Mouse (Mus musculus): ENCODE data around the gene Fbxo46. TPM values are rescaled to one million over a fixed set of nuclear protein-coding genes. Genes with fewer than 3 reads are reported as not detected.

Fbxo46 gene
- polyA plus RNA-seq, 1 experiment from 2014 or later, result 10.1 TPM

- Histone ChIP-seq H3K36me3 (ENCODE audit: control insufficient read depth, insufficient read depth, low read length) (peaks cover 59% of the 10 kb centered on the region), H3K4me3 (ENCODE audit: low read depth, low read length) (no peak overlapping the region), H3K27ac (ENCODE audit: low read depth, low read length) (no peak overlapping the region), H3K9ac (ENCODE audit: low read length) (no peak overlapping the region), H3K9me3 (replicated peaks; ENCODE audit: control insufficient read depth, low read length) (no peaks in the 10 kb centered on the region), H3K4me2 (ENCODE audit: low read length) (no peak overlapping the region), H3K27me3 (replicated peaks; ENCODE audit: control insufficient read depth, insufficient read depth, low read length) (no peaks in the 10 kb centered on the region), H3K4me1 (ENCODE audit: control insufficient read depth, insufficient read depth, low read length) (peaks cover 11% of the 10 kb centered on the region)
- 91% methylated on average over 3 of the region's 3 CpGs for WGBS
- DNase-seq (ENCODE audit: low spot score) (no peak), ATAC-seq (no peak)
Measured at GRCm38 (mm10) chr7:19078732-19079131, 40.9 kb upstream of the Fbxo46 start.

GRCm38 (mm10) chr7:19080451-19080950 is 39.2 kb upstream of the Fbxo46 start:
- Histone ChIP-seq H3K27me3 (replicated peaks; ENCODE audit: control insufficient read depth, insufficient read depth, low read length) (no peaks in the 10 kb centered on the region), H3K4me1 (ENCODE audit: control insufficient read depth, insufficient read depth, low read length) (peaks cover 8% of the 10 kb centered on the region), H3K36me3 (ENCODE audit: control insufficient read depth, insufficient read depth, low read length) (peaks cover 66% of the 10 kb centered on the region), H3K9ac (ENCODE audit: low read length) (no peak overlapping the region), H3K9me3 (replicated peaks; ENCODE audit: control insufficient read depth, low read length) (no peaks in the 10 kb centered on the region), H3K4me3 (ENCODE audit: low read depth, low read length) (no peak overlapping the region), H3K4me2 (ENCODE audit: low read length) (no peak overlapping the region), H3K27ac (ENCODE audit: low read depth, low read length) (no peak overlapping the region)
- DNase-seq (ENCODE audit: low spot score), result no peak
- no peak for ATAC-seq
- WGBS, result 87% methylated on average over 19 of the region's 19 CpGs

- peaks cover 3% of the 10 kb centered on the region; the same call in 1 of the 2 replicates for H3K4me1 ChIP-seq (ENCODE audit: control insufficient read depth, insufficient read depth, low read length)
- H3K27ac ChIP-seq (ENCODE audit: low read depth, low read length), result no peak overlapping the region
- H3K4me3 ChIP-seq (ENCODE audit: low read depth, low read length), result no peak overlapping the region
- H3K27me3 ChIP-seq (replicated peaks; ENCODE audit: control insufficient read depth, insufficient read depth, low read length), result no peaks in the 10 kb centered on the region
- 85% methylated on average over 4 of the region's 4 CpGs for WGBS
- no peak overlapping the region for H3K9ac ChIP-seq (ENCODE audit: low read length)
- no peaks in the 10 kb centered on the region for H3K9me3 ChIP-seq (replicated peaks; ENCODE audit: control insufficient read depth, low read length)
- ATAC-seq (no peak), DNase-seq (ENCODE audit: low spot score) (no peak)
- peaks cover 72% of the 10 kb centered on the region for H3K36me3 ChIP-seq (ENCODE audit: control insufficient read depth, insufficient read depth, low read length)
- H3K4me2 ChIP-seq (ENCODE audit: low read length), result no peak overlapping the region
Measured at GRCm38 (mm10) chr7:19082171-19082570, 37.5 kb upstream of the Fbxo46 start.

- 62% methylated on average over 6 of the region's 6 CpGs for WGBS
- no peak overlapping the region for H3K27ac ChIP-seq (ENCODE audit: low read depth, low read length)
- H3K4me2 ChIP-seq (ENCODE audit: low read length), result no peak overlapping the region
- H3K36me3 ChIP-seq (ENCODE audit: control insufficient read depth, insufficient read depth, low read length), result peaks cover 76% of the 10 kb centered on the region
- DNase-seq (ENCODE audit: low spot score) (no peak), ATAC-seq (no peak)
- no peaks in the 10 kb centered on the region for H3K27me3 ChIP-seq (replicated peaks; ENCODE audit: control insufficient read depth, insufficient read depth, low read length)
- no peak overlapping the region for H3K4me3 ChIP-seq (ENCODE audit: low read depth, low read length)
- no peaks in the 10 kb centered on the region for H3K4me1 ChIP-seq (ENCODE audit: control insufficient read depth, insufficient read depth, low read length)
- no peak overlapping the region for H3K9ac ChIP-seq (ENCODE audit: low read length)
- H3K9me3 ChIP-seq (replicated peaks; ENCODE audit: control insufficient read depth, low read length), result no peaks in the 10 kb centered on the region
Measured at GRCm38 (mm10) chr7:19083096-19083495, 36.6 kb upstream of the Fbxo46 start.

DNA sequence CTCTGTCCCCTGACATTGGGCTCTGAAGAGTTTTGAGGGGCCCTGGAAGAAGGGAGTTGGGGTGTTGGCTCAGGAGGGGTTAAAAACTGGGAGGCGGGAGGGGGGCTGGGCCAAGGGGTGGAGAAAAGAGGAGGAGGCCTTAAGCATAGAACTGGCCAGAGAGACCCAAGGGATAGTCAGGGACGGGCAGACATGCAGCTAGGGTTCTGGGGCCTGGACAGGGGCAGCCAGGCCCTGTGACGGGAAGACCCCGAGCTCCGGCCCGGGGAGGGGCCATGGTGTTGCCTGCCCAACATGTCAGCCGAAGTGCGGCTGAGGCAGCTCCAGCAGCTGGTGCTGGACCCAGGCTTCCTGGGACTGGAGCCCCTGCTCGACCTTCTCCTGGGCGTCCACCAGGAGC is 36.0 kb upstream of the Fbxo46 start, which contains the start of gene Dmpk:
Gene Dmpk (plus strand): TSS at position 149 of the 400 bp plus-strand sequence.
- H3K4me2 ChIP-seq (ENCODE audit: low read length), result no peak within 1 kb of the TSS
- H3K27ac ChIP-seq (ENCODE audit: low read depth, low read length), result no peak within 1 kb of the TSS
- no peaks in the 10 kb centered on the region for H3K4me1 ChIP-seq (ENCODE audit: control insufficient read depth, insufficient read depth, low read length)
- DNase-seq (ENCODE audit: low spot score) (no peak), ATAC-seq (no peak)
- no peak within 1 kb of the TSS for H3K9ac ChIP-seq (ENCODE audit: low read length)
- H3K27me3 ChIP-seq (replicated peaks; ENCODE audit: control insufficient read depth, insufficient read depth, low read length), result no peaks in the 10 kb centered on the region
- no peaks in the 10 kb centered on the region for H3K9me3 ChIP-seq (replicated peaks; ENCODE audit: control insufficient read depth, low read length)
- H3K36me3 ChIP-seq (ENCODE audit: control insufficient read depth, insufficient read depth, low read length), result peaks cover 75% of the 10 kb centered on the region
- H3K4me3 ChIP-seq (ENCODE audit: low read depth, low read length), result no peak within 1 kb of the TSS
- 59% methylated on average over 10 of the region's 10 CpGs for WGBS

- H3K4me2 ChIP-seq (ENCODE audit: low read length), result no peak overlapping the region
- DNase-seq (ENCODE audit: low spot score) (no peak), ATAC-seq (no peak)
- no peak overlapping the region for H3K4me3 ChIP-seq (ENCODE audit: low read depth, low read length)
- H3K36me3 ChIP-seq (ENCODE audit: control insufficient read depth, insufficient read depth, low read length), result peaks cover 73% of the 10 kb centered on the region
- H3K9me3 ChIP-seq (replicated peaks; ENCODE audit: control insufficient read depth, low read length), result no peaks in the 10 kb centered on the region
- no peak overlapping the region for H3K27ac ChIP-seq (ENCODE audit: low read depth, low read length)
- H3K9ac ChIP-seq (ENCODE audit: low read length), result no peak overlapping the region
- 83% methylated on average over 6 of the region's 6 CpGs for WGBS
- no peaks in the 10 kb centered on the region for H3K4me1 ChIP-seq (ENCODE audit: control insufficient read depth, insufficient read depth, low read length)
- H3K27me3 ChIP-seq (replicated peaks; ENCODE audit: control insufficient read depth, insufficient read depth, low read length), result no peaks in the 10 kb centered on the region
Measured at GRCm38 (mm10) chr7:19084277-19084771, 35.3 kb upstream of the Fbxo46 start.

DNA sequence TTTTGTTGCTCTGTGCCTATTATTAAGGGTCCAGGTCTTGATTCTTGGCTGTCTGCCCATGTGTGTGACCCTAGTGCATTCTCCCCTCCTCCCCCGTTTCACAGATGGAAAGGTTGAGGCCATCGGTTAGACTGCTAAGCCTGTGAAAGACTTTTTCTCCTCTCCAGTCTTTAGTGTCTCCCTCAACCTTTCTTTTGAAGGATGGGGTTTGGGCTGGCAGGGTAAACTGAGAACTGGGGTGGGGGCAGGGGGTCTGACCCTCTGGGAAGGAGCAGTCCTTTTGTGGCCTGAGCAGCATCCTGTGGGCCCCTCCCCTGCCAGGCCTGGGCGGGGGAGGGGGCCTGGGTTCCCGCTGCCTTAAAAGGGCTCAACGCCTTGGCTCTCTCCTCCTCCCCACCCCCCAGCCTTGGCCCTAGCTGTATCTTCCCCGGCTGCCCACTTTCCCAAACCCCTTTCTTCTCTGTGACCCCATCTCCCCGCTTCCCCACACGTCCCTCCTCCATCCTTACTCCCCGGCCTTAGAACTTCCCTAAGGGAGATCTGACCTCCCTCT is 34.7 kb upstream of the Fbxo46 start:
- H3K9me3 ChIP-seq (replicated peaks; ENCODE audit: control insufficient read depth, low read length), result no peaks in the 10 kb centered on the region
- H3K4me2 ChIP-seq (ENCODE audit: low read length), result no peak overlapping the region
- H3K4me3 ChIP-seq (ENCODE audit: low read depth, low read length), result no peak overlapping the region
- H3K27me3 ChIP-seq (replicated peaks; ENCODE audit: control insufficient read depth, insufficient read depth, low read length), result no peaks in the 10 kb centered on the region
- no peaks in the 10 kb centered on the region for H3K4me1 ChIP-seq (ENCODE audit: control insufficient read depth, insufficient read depth, low read length)
- ATAC-seq (no peak), DNase-seq (ENCODE audit: low spot score) (no peak)
- H3K9ac ChIP-seq (ENCODE audit: low read length), result no peak overlapping the region
- 26% methylated on average over 8 of the region's 9 CpGs for WGBS
- no peak overlapping the region for H3K27ac ChIP-seq (ENCODE audit: low read depth, low read length)
- peaks cover 73% of the 10 kb centered on the region for H3K36me3 ChIP-seq (ENCODE audit: control insufficient read depth, insufficient read depth, low read length)

DNA sequence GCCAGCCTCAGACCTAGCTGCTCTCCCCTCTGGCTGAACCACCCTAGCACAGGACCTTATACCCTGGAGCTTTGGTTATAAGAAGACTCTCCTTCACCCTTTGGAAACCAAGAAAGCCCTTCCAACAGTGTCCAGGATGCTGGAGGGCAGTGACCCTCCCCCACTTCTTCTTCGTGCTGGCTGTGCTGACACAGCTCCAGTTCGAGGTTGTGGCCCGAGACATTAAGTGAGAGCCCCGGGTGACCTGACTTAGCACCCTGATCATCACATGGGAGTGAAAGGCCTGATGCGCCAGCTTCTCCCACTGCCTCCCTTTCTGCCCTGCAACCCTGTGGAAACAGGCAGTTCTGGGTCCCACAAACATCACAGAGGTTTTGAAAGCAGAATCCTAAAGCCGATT is 34.2 kb upstream of the Fbxo46 start:
- H3K27ac ChIP-seq (ENCODE audit: low read depth, low read length), result no peak overlapping the region

DNA sequence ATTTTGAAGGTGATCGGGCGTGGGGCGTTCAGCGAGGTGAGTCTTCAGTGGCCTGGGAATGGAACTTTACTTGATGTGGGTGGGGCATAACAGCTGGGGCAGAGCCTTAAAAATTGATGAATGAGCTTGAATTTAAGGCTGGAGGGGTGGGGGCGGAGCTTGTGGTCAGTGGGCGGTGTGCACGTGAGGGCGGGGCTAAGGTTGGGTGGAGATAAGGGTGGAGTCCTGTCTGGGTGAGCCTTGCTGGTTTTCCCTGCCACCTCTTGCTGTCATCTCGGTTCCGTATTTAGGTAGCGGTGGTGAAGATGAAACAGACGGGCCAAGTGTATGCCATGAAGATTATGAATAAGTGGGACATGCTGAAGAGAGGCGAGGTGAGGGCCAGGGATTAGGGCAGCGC is 33.6 kb upstream of the Fbxo46 start:
- Histone ChIP-seq H3K27me3 (replicated peaks; ENCODE audit: control insufficient read depth, insufficient read depth, low read length) (no peaks in the 10 kb centered on the region), H3K4me1 (ENCODE audit: control insufficient read depth, insufficient read depth, low read length) (no peaks in the 10 kb centered on the region), H3K9me3 (replicated peaks; ENCODE audit: control insufficient read depth, low read length) (no peaks in the 10 kb centered on the region), H3K36me3 (ENCODE audit: control insufficient read depth, insufficient read depth, low read length) (peaks cover 73% of the 10 kb centered on the region), H3K27ac (ENCODE audit: low read depth, low read length) (no peak overlapping the region), H3K9ac (ENCODE audit: low read length) (no peak overlapping the region), H3K4me2 (ENCODE audit: low read length) (no peak overlapping the region), H3K4me3 (ENCODE audit: low read depth, low read length) (no peak overlapping the region)
- ATAC-seq, result no peak
- 13% methylated on average over 14 of the region's 14 CpGs for WGBS
- no peak for DNase-seq (ENCODE audit: low spot score)

More for the DNA sequence above, 34.2 kb upstream of the Fbxo46 start:
- Histone ChIP-seq H3K27me3 (replicated peaks; ENCODE audit: control insufficient read depth, insufficient read depth, low read length) (no peaks in the 10 kb centered on the region), H3K4me2 (ENCODE audit: low read length) (no peak overlapping the region), H3K9me3 (replicated peaks; ENCODE audit: control insufficient read depth, low read length) (no peaks in the 10 kb centered on the region), H3K4me3 (ENCODE audit: low read depth, low read length) (no peak overlapping the region), H3K4me1 (ENCODE audit: control insufficient read depth, insufficient read depth, low read length) (no peaks in the 10 kb centered on the region), H3K9ac (ENCODE audit: low read length) (no peak overlapping the region), H3K36me3 (ENCODE audit: control insufficient read depth, insufficient read depth, low read length) (peaks cover 73% of the 10 kb centered on the region)
- ATAC-seq, result no peak
- 17% methylated on average over 6 of the region's 6 CpGs for WGBS
- no peak for DNase-seq (ENCODE audit: low spot score)
